Mouse (Mus musculus) neutrophil, adult 5-6 weeks (primary cell): Measurements from ENCODE around the gene Abca9. TPM values are rescaled to one million over a fixed set of nuclear protein-coding genes. Genes with fewer than 3 reads are reported as not detected.

Experiments used
- ATAC-seq: fragments of 151-379, 151-347 bp; 2 replicates; pipeline ENCODE4 v1.8.0; 2017; ENCODE audit warnings: mild to moderate bottlenecking, moderate TSS enrichment; ENCODE audit not compliant: insufficient number of reproducible peaks, poor library complexity, low FRiP score, severe bottlenecking; ENCODE audit errors: extremely low read depth
- total RNA-seq: library from RNA; stranded (forward); fragments of 200-1000 nt; gene quantifications from 2 replicates; pipeline ENCODE4 v1.2.3, GENCODE M21; 2017

Gene Abca9
- total RNA-seq, 1 experiment from 2014 or later, result 5.5 TPM

DNA sequence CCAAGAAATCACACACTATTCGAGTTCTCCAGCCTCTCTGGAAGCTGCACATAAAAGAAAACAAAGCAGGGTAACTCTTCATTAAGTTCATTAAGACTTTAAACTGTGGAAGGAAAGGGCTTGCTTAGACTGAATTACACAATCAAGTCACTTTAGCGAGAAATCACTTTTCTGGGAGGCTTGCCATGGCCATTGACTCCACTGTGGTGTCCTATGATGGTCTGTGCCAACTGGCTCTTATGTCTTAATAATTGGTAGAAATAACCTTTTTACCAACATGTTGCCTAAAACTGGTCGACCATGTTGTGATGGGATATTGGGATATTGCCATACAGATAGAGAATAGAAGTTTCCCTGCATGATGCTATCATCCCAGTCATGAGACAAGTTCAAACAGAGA is 73.8 kb downstream of the Abca9 start:
- no peak for ATAC-seq

DNA sequence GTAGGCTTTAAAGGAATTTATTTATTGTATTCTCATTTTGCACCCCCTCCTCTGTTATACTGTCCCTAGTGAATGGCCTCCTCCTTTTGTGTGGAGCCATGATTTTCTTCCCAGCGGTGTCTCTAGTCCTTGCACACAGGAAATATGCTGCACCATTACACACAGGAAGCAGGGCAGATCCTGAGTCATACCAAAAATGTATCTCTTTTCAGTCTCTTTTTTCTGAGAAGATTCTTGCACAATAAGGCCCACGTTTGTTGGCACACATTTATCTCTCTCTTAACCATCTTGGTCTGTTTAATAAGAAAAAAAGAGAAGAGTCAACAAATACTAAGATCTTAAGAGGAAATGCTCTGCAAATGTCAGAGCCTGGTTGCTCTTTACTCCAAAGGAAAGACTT is 76.7 kb downstream of the Abca9 start:
- ATAC-seq, result no peak

DNA sequence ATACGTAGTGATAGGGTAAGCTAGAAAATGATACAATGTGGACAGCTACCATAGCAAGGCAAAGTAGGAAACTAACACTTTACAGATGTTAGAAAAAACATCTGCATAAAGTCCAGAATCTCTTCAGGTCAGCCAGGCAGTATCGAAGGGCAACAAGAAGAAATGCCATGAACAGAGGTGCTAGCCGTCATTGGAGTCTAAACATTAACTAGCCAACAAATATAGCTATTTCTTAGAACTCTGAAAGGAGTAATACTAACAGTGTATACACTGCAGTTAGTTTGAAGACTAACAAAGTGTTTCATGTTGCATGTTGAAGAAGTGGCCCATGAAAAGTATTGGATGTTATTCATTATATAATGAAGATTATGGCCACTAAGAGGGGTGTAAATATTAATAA is 95.8 kb downstream of the Abca9 start:
- no peak for ATAC-seq

DNA sequence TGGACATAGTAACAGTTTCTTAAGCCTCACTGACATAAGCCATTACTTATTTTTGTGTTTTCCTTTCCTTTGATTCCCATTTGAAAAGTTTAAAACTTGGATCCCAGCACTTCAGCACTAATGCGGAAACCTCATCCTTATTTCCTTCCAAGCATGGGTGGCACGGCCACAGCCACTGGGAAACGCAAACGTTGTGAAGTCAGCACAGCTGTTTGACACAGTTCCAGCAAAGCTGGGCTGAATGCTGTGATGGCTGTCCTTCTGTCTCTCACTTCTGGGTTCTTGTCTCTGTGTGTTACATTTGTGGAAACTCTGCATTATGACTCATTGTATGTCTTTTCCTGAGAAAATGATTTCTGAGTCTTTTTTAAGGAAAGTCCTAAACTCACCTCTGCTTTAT is 107.0 kb downstream of the Abca9 start:
- ATAC-seq, result no peak

GRCm38 (mm10) chr11:110060127-110060526 is 107.9 kb downstream of the Abca9 start:
- no peak for ATAC-seq

- no peak for ATAC-seq
These were observed 114.3 kb downstream of the Abca9 start for GRCm38 (mm10) chr11:110053681-110054080.

Other genes starting within 250 kb of the Abca9 start
- 0.47 TPM in 1 of 2 replicates, not detected in the other for gene Abca8b, start 172.4 kb downstream of the Abca9 start, total RNA-seq
- not detected in 2 replicates for gene Abca8a, start 72.2 kb downstream of the Abca9 start, total RNA-seq
- gene Abca6, start 83.6 kb upstream of the Abca9 start, total RNA-seq, result 2.0 and 3.5 TPM in 2 replicates
- gene Abca5, start 169.5 kb upstream of the Abca9 start, total RNA-seq, result 0.98 and 1.0 TPM in 2 replicates
- 10.4 and 12.9 TPM in 2 replicates for gene Map2k6, start 230.9 kb upstream of the Abca9 start, total RNA-seq